Mouse (Mus musculus): ENCODE measurements at regions not wholly inside any gene's neighbourhood (a gene's known extent, or its start where the extent isn't known, plus 50 kb on each side); places are given as distances from the start of the nearest gene placed in this dataset.

GRCm38 (mm10) chr2:50949717-50950116 is 199.2 kb downstream of the Rnd3 start:
- TF ChIP-seq CTCF (IDR thresholded peaks at IDR 0.05) = no peak
- no peak for TF ChIP-seq EP300 (IDR thresholded peaks at IDR 0.05)

Data from lung, postnatal 0 days (tissue).